Mouse (Mus musculus): Measurements from ENCODE around the gene Galnt9. TPM values are rescaled to one million over a fixed set of nuclear protein-coding genes. Genes with fewer than 3 reads are reported as not detected.

Gene Galnt9
- polyA plus RNA-seq, 1 experiment = 0.02 TPM

GRCm38 (mm10) chr5:110587467-110587866 is 43.3 kb downstream of the Galnt9 start:
- no peaks in the 10 kb centered on the region for H3K79me3 ChIP-seq (ENCODE audit: low read depth)
- H3K36me3 ChIP-seq (ENCODE audit: control insufficient read depth, insufficient read depth) = no peaks in the 10 kb centered on the region
- TF ChIP-seq MYOD1 (IDR thresholded peaks at IDR 0.05; ENCODE audit: control insufficient read depth, insufficient read length, low read depth) (no peak), USF1 (IDR thresholded peaks at IDR 0.05; ENCODE audit: low read depth) (no peak), MYOG (IDR thresholded peaks at IDR 0.05; ENCODE audit: control insufficient read depth, extremely low read depth, insufficient read length) (no peak), CEBPB (IDR thresholded peaks at IDR 0.05; ENCODE audit: low read depth) (no peak), MAX (IDR thresholded peaks at IDR 0.05) (no peak)
- H3K4me3 ChIP-seq (ENCODE audit: insufficient read depth, poor library complexity, severe bottlenecking) = no peak overlapping the region
- no peaks in the 10 kb centered on the region for H3K27me3 ChIP-seq (ENCODE audit: control insufficient read depth, insufficient read depth, insufficient read length)
- H3K79me2 ChIP-seq (ENCODE audit: control insufficient read depth, insufficient read depth) = no peaks in the 10 kb centered on the region
- H3ac ChIP-seq (ENCODE audit: control insufficient read depth, insufficient read length, low read depth) = no peak overlapping the region

- Histone ChIP-seq H3ac (ENCODE audit: control insufficient read depth, insufficient read length, low read depth) (no peak overlapping the region), H3K4me3 (ENCODE audit: insufficient read depth, poor library complexity, severe bottlenecking) (no peak overlapping the region), H3K79me2 (ENCODE audit: control insufficient read depth, insufficient read depth) (no peaks in the 10 kb centered on the region), H3K27me3 (ENCODE audit: control insufficient read depth, insufficient read depth, insufficient read length) (no peaks in the 10 kb centered on the region), H3K79me3 (ENCODE audit: low read depth) (no peaks in the 10 kb centered on the region), H3K36me3 (ENCODE audit: control insufficient read depth, insufficient read depth) (no peaks in the 10 kb centered on the region)
- TF ChIP-seq USF1 (IDR thresholded peaks at IDR 0.05; ENCODE audit: low read depth) (no peak), MYOG (IDR thresholded peaks at IDR 0.05; ENCODE audit: control insufficient read depth, extremely low read depth, insufficient read length) (no peak), FOSL1 (IDR thresholded peaks at IDR 0.05; ENCODE audit: insufficient read depth, low read length, poor library complexity, severe bottlenecking) (no peak), CEBPB (IDR thresholded peaks at IDR 0.05; ENCODE audit: low read depth) (no peak), MYOD1 (IDR thresholded peaks at IDR 0.05; ENCODE audit: control insufficient read depth, insufficient read length, low read depth) (no peak), MAX (IDR thresholded peaks at IDR 0.05) (no peak), CTCF (IDR thresholded peaks at IDR 0.05; ENCODE audit: control insufficient read depth, insufficient read depth, insufficient read length) (no peak)
Measured at GRCm38 (mm10) chr5:110589833-110590232, 45.7 kb downstream of the Galnt9 start.

- H3K36me3 ChIP-seq (ENCODE audit: control insufficient read depth, insufficient read depth) = no peaks in the 10 kb centered on the region
- H3K4me3 ChIP-seq (ENCODE audit: insufficient read depth, poor library complexity, severe bottlenecking) = no peak overlapping the region
- no peak overlapping the region for H3ac ChIP-seq (ENCODE audit: control insufficient read depth, insufficient read length, low read depth)
- no peak for TF ChIP-seq MYOG (IDR thresholded peaks at IDR 0.05; ENCODE audit: control insufficient read depth, extremely low read depth, insufficient read length)
- no peak for TF ChIP-seq CEBPB (IDR thresholded peaks at IDR 0.05; ENCODE audit: low read depth)
- no peak for TF ChIP-seq FOSL1 (IDR thresholded peaks at IDR 0.05; ENCODE audit: insufficient read depth, low read length, poor library complexity, severe bottlenecking)
- TF ChIP-seq MAX (IDR thresholded peaks at IDR 0.05) = no peak
- TF ChIP-seq MYOD1 (IDR thresholded peaks at IDR 0.05; ENCODE audit: control insufficient read depth, insufficient read length, low read depth) = no peak
- TF ChIP-seq USF1 (IDR thresholded peaks at IDR 0.05; ENCODE audit: low read depth) = no peak
- TF ChIP-seq CTCF (IDR thresholded peaks at IDR 0.05; ENCODE audit: control insufficient read depth, insufficient read depth, insufficient read length) = no peak
- no peaks in the 10 kb centered on the region for H3K79me3 ChIP-seq (ENCODE audit: low read depth)
- peaks cover 5% of the 10 kb centered on the region for H3K27me3 ChIP-seq (ENCODE audit: control insufficient read depth, insufficient read depth, insufficient read length)
- H3K79me2 ChIP-seq (ENCODE audit: control insufficient read depth, insufficient read depth) = no peaks in the 10 kb centered on the region
Measured at GRCm38 (mm10) chr5:110594465-110594864, 50.3 kb downstream of the Galnt9 start.

GRCm38 (mm10) chr5:110595341-110595740 is 51.2 kb downstream of the Galnt9 start:
- H3K36me3 ChIP-seq (ENCODE audit: control insufficient read depth, insufficient read depth) = no peaks in the 10 kb centered on the region

GRCm38 (mm10) chr5:110596086-110596780 is 52.1 kb downstream of the Galnt9 start:
- TF ChIP-seq MYOG (IDR thresholded peaks at IDR 0.05; ENCODE audit: control insufficient read depth, extremely low read depth, insufficient read length) = no peak
- TF ChIP-seq CTCF (IDR thresholded peaks at IDR 0.05; ENCODE audit: control insufficient read depth, insufficient read depth, insufficient read length) = no peak
- TF ChIP-seq FOSL1 (IDR thresholded peaks at IDR 0.05; ENCODE audit: insufficient read depth, low read length, poor library complexity, severe bottlenecking) = no peak
- no peak for TF ChIP-seq USF1 (IDR thresholded peaks at IDR 0.05; ENCODE audit: low read depth)
- TF ChIP-seq MAX (IDR thresholded peaks at IDR 0.05) = no peak
- TF ChIP-seq CEBPB (IDR thresholded peaks at IDR 0.05; ENCODE audit: low read depth) = no peak

More at GRCm38 (mm10) chr5:110595341-110595740, 51.2 kb downstream of the Galnt9 start:
- Histone ChIP-seq H3K79me3 (ENCODE audit: low read depth) (no peaks in the 10 kb centered on the region), H3K79me2 (ENCODE audit: control insufficient read depth, insufficient read depth) (no peaks in the 10 kb centered on the region), H3ac (ENCODE audit: control insufficient read depth, insufficient read length, low read depth) (no peak overlapping the region), H3K4me3 (ENCODE audit: insufficient read depth, poor library complexity, severe bottlenecking) (no peak overlapping the region), H3K27me3 (ENCODE audit: control insufficient read depth, insufficient read depth, insufficient read length) (peaks cover 5% of the 10 kb centered on the region)
- TF ChIP-seq USF1 (IDR thresholded peaks at IDR 0.05; ENCODE audit: low read depth) = no peak
- TF ChIP-seq FOSL1 (IDR thresholded peaks at IDR 0.05; ENCODE audit: insufficient read depth, low read length, poor library complexity, severe bottlenecking) = no peak
- TF ChIP-seq MAX (IDR thresholded peaks at IDR 0.05) = no peak
- TF ChIP-seq CEBPB (IDR thresholded peaks at IDR 0.05; ENCODE audit: low read depth) = no peak
- TF ChIP-seq CTCF (IDR thresholded peaks at IDR 0.05; ENCODE audit: control insufficient read depth, insufficient read depth, insufficient read length) = no peak
- no peak for TF ChIP-seq MYOD1 (IDR thresholded peaks at IDR 0.05; ENCODE audit: control insufficient read depth, insufficient read length, low read depth)
- no peak for TF ChIP-seq MYOG (IDR thresholded peaks at IDR 0.05; ENCODE audit: control insufficient read depth, extremely low read depth, insufficient read length)

More at GRCm38 (mm10) chr5:110596086-110596780, 52.1 kb downstream of the Galnt9 start:
- no peak overlapping the region for H3ac ChIP-seq (ENCODE audit: control insufficient read depth, insufficient read length, low read depth)
- H3K36me3 ChIP-seq (ENCODE audit: control insufficient read depth, insufficient read depth) = no peaks in the 10 kb centered on the region
- H3K27me3 ChIP-seq (ENCODE audit: control insufficient read depth, insufficient read depth, insufficient read length) = peaks cover 5% of the 10 kb centered on the region
- no peaks in the 10 kb centered on the region for H3K79me3 ChIP-seq (ENCODE audit: low read depth)
- no peak overlapping the region for H3K4me3 ChIP-seq (ENCODE audit: insufficient read depth, poor library complexity, severe bottlenecking)
- H3K79me2 ChIP-seq (ENCODE audit: control insufficient read depth, insufficient read depth) = no peaks in the 10 kb centered on the region
